Mouse (Mus musculus) testis, adult 2 months (tissue): ENCODE results near the gene Smg6. TPM values are rescaled to one million over a fixed set of nuclear protein-coding genes. Genes with fewer than 3 reads are reported as not detected.

Experiments
- H3K27ac ChIP-seq: fragments of 200-500 bp; 2 replicates; pipeline ENCODE4 v1.5.1; 2012; ENCODE audit warnings: low read depth, low read length; ENCODE audit not compliant: control insufficient read depth, insufficient read depth
- H3K27me3 ChIP-seq: fragments of 200-500 bp; 2 replicates; pipeline ENCODE4 v1.6.1; 2012; ENCODE audit warnings: mild to moderate bottlenecking, low read length, moderate library complexity; ENCODE audit not compliant: control insufficient read depth, insufficient read depth
- H3K36me3 ChIP-seq: fragments of 200-500 bp; 2 replicates; pipeline ENCODE4 v1.6.1; 2012; ENCODE audit warnings: mild to moderate bottlenecking, low read length; ENCODE audit not compliant: control insufficient read depth, insufficient read depth
- H3K4me1 ChIP-seq: fragments of 200-500 bp; 2 replicates; pipeline ENCODE4 v1.6.1; 2012; ENCODE audit warnings: low read length; ENCODE audit not compliant: control insufficient read depth, insufficient read depth
- H3K4me3 ChIP-seq: fragments of 200-500 bp; 2 replicates; pipeline ENCODE4 v1.5.1; 2012; ENCODE audit warnings: low read depth, mild to moderate bottlenecking, low read length, moderate library complexity, mixed read lengths; ENCODE audit not compliant: control insufficient read depth
- CTCF ChIP-seq: fragments of 200-500 bp; IDR thresholded peaks from 2 replicates; pipeline ENCODE4 v1.5.1; 2012; ENCODE audit warnings: low read depth, mild to moderate bottlenecking, inconsistent platforms, low read length, moderate library complexity; ENCODE audit not compliant: control insufficient read depth, insufficient read depth, insufficient replicate concordance
- POLR2A ChIP-seq: fragments of 200-500 bp; IDR thresholded peaks from 2 replicates; pipeline ENCODE4 v1.6.1; 2012; ENCODE audit warnings: low read depth, mild to moderate bottlenecking, inconsistent platforms, low read length, moderate library complexity; ENCODE audit not compliant: control insufficient read depth
- polyA plus RNA-seq: library from polyadenylated mRNA; depleted of rRNA; stranded (reverse); fragments of >200 nt; gene quantifications from 2 replicates; pipeline ENCODE4 v1.2.3, GENCODE M21; 2012

Gene Smg6
- polyA plus RNA-seq, 1 experiment, result 76.8 TPM

GRCm38 (mm10) chr11:75164051-75164450, 238.4 kb downstream of the Smg6 start:
- Histone ChIP-seq H3K27ac (no peak overlapping the region), H3K4me1 (peaks cover 22% of the 10 kb centered on the region), H3K36me3 (no peaks in the 10 kb centered on the region; the same call in 1 of the 2 replicates), H3K27me3 (no peaks in the 10 kb centered on the region), H3K4me3 (no peak overlapping the region)
- TF ChIP-seq CTCF, result no peak
- no peak for TF ChIP-seq POLR2A

GRCm38 (mm10) chr11:75164750-75165149, 239.1 kb downstream of the Smg6 start:
- Histone ChIP-seq H3K4me1 (peaks cover 23% of the 10 kb centered on the region), H3K36me3 (no peaks in the 10 kb centered on the region), H3K4me3 (no peak overlapping the region), H3K27ac (no peak overlapping the region), H3K27me3 (no peaks in the 10 kb centered on the region; the same call in 1 of the 2 replicates)
- TF ChIP-seq CTCF, result no peak

- Histone ChIP-seq H3K27ac (no peak overlapping the region), H3K4me1 (peaks cover 28% of the 10 kb centered on the region), H3K4me3 (peak overlapping the region; percentile 50), H3K27me3 (no peaks in the 10 kb centered on the region; the same call in 1 of the 2 replicates), H3K36me3 (no peaks in the 10 kb centered on the region)
- TF ChIP-seq POLR2A, result no peak
- peak; percentile 86 for TF ChIP-seq CTCF
Observed at GRCm38 (mm10) chr11:75165441-75166192, 240.0 kb downstream of the Smg6 start.

- Histone ChIP-seq H3K36me3 (no peaks in the 10 kb centered on the region), H3K4me1 (peaks cover 28% of the 10 kb centered on the region), H3K27me3 (no peaks in the 10 kb centered on the region; the same call in 1 of the 2 replicates), H3K4me3 (peak overlapping the region; percentile 50), H3K27ac (no peak overlapping the region)
- no peak for TF ChIP-seq CTCF
- TF ChIP-seq POLR2A, result no peak
Observed at GRCm38 (mm10) chr11:75166193-75166842, 240.7 kb downstream of the Smg6 start.

GRCm38 (mm10) chr11:75166861-75167642, 241.4 kb downstream of the Smg6 start:
- no peak for TF ChIP-seq POLR2A
- TF ChIP-seq CTCF, result no peak
- 0 out of 2 replicates have a peak overlapping the region, but pooled peaks have one; percentile 2 for H3K27ac ChIP-seq
- no peaks in the 10 kb centered on the region for H3K36me3 ChIP-seq
- peaks cover 33% of the 10 kb centered on the region for H3K4me1 ChIP-seq
- peak overlapping the region; percentile 3 for H3K4me3 ChIP-seq
- H3K27me3 ChIP-seq, result no peaks in the 10 kb centered on the region; the same call in 1 of the 2 replicates

GRCm38 (mm10) chr11:75167643-75168589, 242.3 kb downstream of the Smg6 start:
- peak overlapping the region; percentile 76 for H3K4me3 ChIP-seq
- peaks cover 2% of the 10 kb centered on the region for H3K27me3 ChIP-seq
- H3K36me3 ChIP-seq, result no peaks in the 10 kb centered on the region
- H3K4me1 ChIP-seq, result peaks cover 33% of the 10 kb centered on the region
- H3K27ac ChIP-seq, result 0 out of 2 replicates have a peak overlapping the region, but pooled peaks have one; percentile 2
- no peak for TF ChIP-seq CTCF
- TF ChIP-seq POLR2A, result no peak
